Mouse (Mus musculus) megakaryocyte, embryonic 14.5 days (primary cell): ENCODE measurements around the gene Mul1. TPM values are rescaled to one million over a fixed set of nuclear protein-coding genes. Genes with fewer than 3 reads are reported as not detected.
"Not testable (repeated sequence)": the region's sequence is repeated elsewhere in the genome, so short reads cannot be mapped to it uniquely, and the experiment has no call there.

ENCODE experiments used
- H3K27me3 ChIP-seq: replicated peaks from 2 replicates; pipeline ENCODE3; 2012; ENCODE audit warnings: inconsistent platforms
- H3K36me3 ChIP-seq: replicated peaks from 2 replicates; pipeline ENCODE3; 2012; ENCODE audit warnings: low read length, inconsistent platforms, mixed read lengths
- H3K4me1 ChIP-seq: 2 replicates; pipeline ENCODE4 v1.6.1; 2012; ENCODE audit warnings: inconsistent platforms
- H3K4me3 ChIP-seq: replicated peaks from 2 replicates; pipeline ENCODE3; 2012; ENCODE audit warnings: moderate library complexity, mild to moderate bottlenecking, inconsistent platforms
- H3K9me3 ChIP-seq: 2 replicates; pipeline ENCODE4 v1.6.1; 2012; ENCODE audit warnings: inconsistent platforms
- FLI1 ChIP-seq: IDR thresholded peaks from 2 replicates; pipeline ENCODE4 v1.6.1; 2012; ENCODE audit warnings: low read length, inconsistent platforms, mixed read lengths
- GATA1 ChIP-seq: IDR thresholded peaks from 3 replicates; pipeline ENCODE4 v1.6.1; 2012; ENCODE audit warnings: mixed read lengths, low read length, inconsistent platforms, borderline replicate concordance
- polyA plus RNA-seq: library from polyadenylated mRNA; stranded (reverse); fragments of >175 nt; gene quantifications from 2 replicates; pipeline ENCODE4 v1.2.3, GENCODE M21; 2012; ENCODE audit warnings: low replicate concordance; ENCODE audit not compliant: insufficient read depth

Mul1 gene
- polyA plus RNA-seq, 1 experiment, result 21.8 TPM

GRCm38 (mm10) chr4:138411504-138412121, 22.9 kb upstream of the Mul1 start:
- H3K4me3 ChIP-seq, result no peak overlapping the region
- H3K36me3 ChIP-seq, result no peaks in the 10 kb centered on the region
- no peak for TF ChIP-seq GATA1
- peaks cover 7% of the 10 kb centered on the region for H3K9me3 ChIP-seq
- peaks cover 24% of the 10 kb centered on the region for H3K4me1 ChIP-seq
- H3K27me3 ChIP-seq, result peaks cover 82% of the 10 kb centered on the region

- H3K4me1 ChIP-seq, result peaks cover 5% of the 10 kb centered on the region; the same call in 1 of the 2 replicates
- peaks cover 89% of the 10 kb centered on the region for H3K27me3 ChIP-seq
Measured at GRCm38 (mm10) chr4:138414725-138415124, 19.7 kb upstream of the Mul1 start.

GRCm38 (mm10) chr4:138415991-138416390, 18.5 kb upstream of the Mul1 start:
- Histone ChIP-seq H3K4me3 (no peak overlapping the region), H3K36me3 (no peaks in the 10 kb centered on the region), H3K4me1 (peaks cover 5% of the 10 kb centered on the region; the same call in 1 of the 2 replicates), H3K27me3 (peaks cover 88% of the 10 kb centered on the region), H3K9me3 (peaks cover 19% of the 10 kb centered on the region)
- TF ChIP-seq FLI1 (no peak), GATA1 (no peak)

More at GRCm38 (mm10) chr4:138414725-138415124, 19.7 kb upstream of the Mul1 start:
- no peaks in the 10 kb centered on the region for H3K36me3 ChIP-seq
- H3K4me3 ChIP-seq, result no peak overlapping the region
- no peak for TF ChIP-seq GATA1
- TF ChIP-seq FLI1, result no peak
- H3K9me3 ChIP-seq, result peaks cover 19% of the 10 kb centered on the region

GRCm38 (mm10) chr4:138416414-138416813, 18.1 kb upstream of the Mul1 start:
- Histone ChIP-seq H3K9me3 (peaks cover 23% of the 10 kb centered on the region), H3K4me1 (peaks cover 5% of the 10 kb centered on the region; the same call in 1 of the 2 replicates), H3K4me3 (no peak overlapping the region), H3K27me3 (peaks cover 88% of the 10 kb centered on the region), H3K36me3 (no peaks in the 10 kb centered on the region)
- TF ChIP-seq FLI1 (no peak), GATA1 (no peak)

GRCm38 (mm10) chr4:138417882-138418281, 16.6 kb upstream of the Mul1 start:
- peaks cover 87% of the 10 kb centered on the region for H3K27me3 ChIP-seq
- H3K4me1 ChIP-seq, result peaks cover 5% of the 10 kb centered on the region; the same call in 1 of the 2 replicates
- no peaks in the 10 kb centered on the region for H3K36me3 ChIP-seq
- H3K9me3 ChIP-seq, result peaks cover 38% of the 10 kb centered on the region
- no peak for TF ChIP-seq FLI1
- no peak for TF ChIP-seq GATA1
- no peak overlapping the region for H3K4me3 ChIP-seq

GRCm38 (mm10) chr4:138418340-138418957, 16.0 kb upstream of the Mul1 start:
- Histone ChIP-seq H3K27me3 (peaks cover 83% of the 10 kb centered on the region), H3K36me3 (no peaks in the 10 kb centered on the region), H3K4me1 (peaks cover 5% of the 10 kb centered on the region; the same call in 1 of the 2 replicates), H3K4me3 (no peak overlapping the region), H3K9me3 (peaks cover 43% of the 10 kb centered on the region)
- TF ChIP-seq FLI1 (no peak), GATA1 (no peak)

- Histone ChIP-seq H3K9me3 (peaks cover 32% of the 10 kb centered on the region), H3K4me3 (no peak overlapping the region), H3K27me3 (peaks cover 48% of the 10 kb centered on the region), H3K36me3 (no peaks in the 10 kb centered on the region), H3K4me1 (peaks cover 13% of the 10 kb centered on the region)
- TF ChIP-seq GATA1 (no peak), FLI1 (no peak)
Measured at GRCm38 (mm10) chr4:138425028-138425427, 9.4 kb upstream of the Mul1 start.

GRCm38 (mm10) chr4:138425604-138426003, 8.9 kb upstream of the Mul1 start:
- H3K4me3 ChIP-seq, H3K36me3 ChIP-seq: not testable (repeated sequence)
- peaks cover 44% of the 10 kb centered on the region for H3K27me3 ChIP-seq
- H3K4me1 ChIP-seq, result peaks cover 13% of the 10 kb centered on the region
- H3K9me3 ChIP-seq, result peaks cover 32% of the 10 kb centered on the region

GRCm38 (mm10) chr4:138426778-138427705, 7.4 kb upstream of the Mul1 start:
- peaks cover 38% of the 10 kb centered on the region for H3K27me3 ChIP-seq
- peak overlapping the region; percentile 69 for H3K4me3 ChIP-seq
- TF ChIP-seq FLI1 (no peak), GATA1 (no peak)
- H3K9me3 ChIP-seq, result peaks cover 21% of the 10 kb centered on the region
- peaks cover 13% of the 10 kb centered on the region for H3K4me1 ChIP-seq
- H3K36me3 ChIP-seq, result no peaks in the 10 kb centered on the region

GRCm38 (mm10) chr4:138429778-138430177, 4.7 kb upstream of the Mul1 start:
- TF ChIP-seq FLI1 (no peak), GATA1 (no peak)
- H3K9me3 ChIP-seq, result no peaks in the 10 kb centered on the region
- peaks cover 16% of the 10 kb centered on the region for H3K4me1 ChIP-seq
- no peak overlapping the region for H3K4me3 ChIP-seq
- no peaks in the 10 kb centered on the region for H3K36me3 ChIP-seq
- H3K27me3 ChIP-seq, result peaks cover 35% of the 10 kb centered on the region
